Mouse (Mus musculus) embryonic facial prominence, embryonic 11.5 days (tissue): ENCODE data around the gene Mlxip. TPM values are rescaled to one million over a fixed set of nuclear protein-coding genes. Genes with fewer than 3 reads are reported as not detected.
A peak's percentile ranks its signal among the peaks of the same experiment; 100 is the strongest.

Experiments
- ATAC-seq: fragments of 200-750 bp; cut with Nextera tagmentation; replicated peaks from 2 replicates; pipeline ENCODE4 v1.8.0; 2017; ENCODE audit warnings: low read depth; ENCODE audit not compliant: insufficient number of reproducible peaks, low FRiP score, low TSS enrichment
- DNase-seq: peaks from one replicate; pipeline ENCODE4 v3.0.0-alpha.2; 2015; ENCODE audit warnings: low spot score
- H3K27ac ChIP-seq: fragments of 300-500 bp; sonication (generic); replicated peaks from 2 replicates; pipeline ENCODE4 v1.5.1; 2014; ENCODE audit warnings: mild to moderate bottlenecking, low read depth, low read length, control low read depth
- H3K27me3 ChIP-seq: fragments of 300-500 bp; sonication (generic); 2 replicates; pipeline ENCODE4 v1.6.1; 2014; ENCODE audit warnings: mild to moderate bottlenecking, low read length, moderate library complexity, mixed read lengths; ENCODE audit not compliant: control insufficient read depth, insufficient read depth
- H3K36me3 ChIP-seq: fragments of 300-500 bp; sonication (generic); replicated peaks from 2 replicates; pipeline ENCODE4 v1.6.1; 2014; ENCODE audit warnings: low read depth, mild to moderate bottlenecking, low read length, moderate library complexity, mixed read lengths; ENCODE audit not compliant: control insufficient read depth, insufficient read depth
- H3K4me1 ChIP-seq: fragments of 300-500 bp; sonication (generic); 2 replicates; pipeline ENCODE4 v1.6.1; 2014; ENCODE audit warnings: low read length, mixed read lengths; ENCODE audit not compliant: control insufficient read depth, insufficient read depth
- H3K4me2 ChIP-seq: fragments of 300-500 bp; sonication (generic); 2 replicates; pipeline ENCODE4 v1.6.1; 2014; ENCODE audit warnings: low read depth, mild to moderate bottlenecking, control low read depth, low read length, moderate library complexity
- H3K4me3 ChIP-seq: fragments of 300-500 bp; sonication (generic); 2 replicates; pipeline ENCODE4 v1.5.1; 2014; ENCODE audit warnings: low read depth, low read length, control low read depth
- H3K9ac ChIP-seq: fragments of 300-500 bp; sonication (generic); replicated peaks from 2 replicates; pipeline ENCODE4 v1.6.1; 2014; ENCODE audit warnings: mild to moderate bottlenecking, control low read depth, low read length
- H3K9me3 ChIP-seq: fragments of 300-500 bp; sonication (generic); replicated peaks from 2 replicates; pipeline ENCODE4 v1.6.1; 2016; ENCODE audit warnings: mild to moderate bottlenecking, low read length, inconsistent platforms, mixed read lengths; ENCODE audit not compliant: control insufficient read depth
- WGBS: fragments of 180-500 bp; shearing (Covaris S2); extraction: QIAGEN DNeasy Blood & Tissue Kit; methylation state at CpG from one replicate; pipeline ENCODE4 v1.1.7; 2014; 5-methylcytosine and 5-hydroxymethylcytosine counted together
- polyA plus RNA-seq: library from polyadenylated mRNA; unstranded; fragments of >200 nt; fragmentation: Nextera tagmentation; extraction: Ambion mirVana; gene quantifications from 2 replicates; pipeline ENCODE4 v1.2.1, GENCODE M21; 2014

Gene Mlxip
- polyA plus RNA-seq, 1 experiment from 2014 or later: 14.0 TPM

- 95% methylated on average over 4 of the region's 4 CpGs for WGBS
- no peak overlapping the region for H3K4me3 ChIP-seq
- peaks cover 9% of the 10 kb centered on the region for H3K36me3 ChIP-seq
- H3K4me2 ChIP-seq: no peak overlapping the region
- DNase-seq: no peak
- no peaks in the 10 kb centered on the region for H3K27me3 ChIP-seq
- no peak overlapping the region for H3K9ac ChIP-seq
- no peak for ATAC-seq
- no peak overlapping the region for H3K27ac ChIP-seq
- no peaks in the 10 kb centered on the region for H3K4me1 ChIP-seq
- no peaks in the 10 kb centered on the region for H3K9me3 ChIP-seq
These were observed 37.3 kb upstream of the Mlxip start for GRCm38 (mm10) chr5:123357253-123357652.

DNA sequence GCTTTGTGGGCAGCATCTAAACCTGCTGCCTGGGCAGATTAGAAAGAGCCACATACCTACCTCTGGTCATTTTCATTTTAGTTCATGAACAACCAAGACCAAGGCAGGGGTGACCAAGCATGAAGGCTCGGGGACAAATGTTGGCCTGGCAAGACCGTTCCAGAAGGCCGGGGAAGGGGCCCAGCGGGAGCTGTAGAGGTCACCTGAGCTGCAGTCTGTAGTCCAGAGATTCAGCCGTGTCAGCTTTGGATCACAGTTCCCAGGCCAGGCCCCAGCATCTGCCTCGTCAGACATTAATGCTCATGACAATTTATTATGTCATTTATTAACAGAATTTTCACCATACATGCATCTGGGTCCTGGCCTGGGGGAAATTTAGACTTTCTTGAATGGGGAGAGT is 35.2 kb upstream of the Mlxip start:
- Histone ChIP-seq H3K27ac (no peak overlapping the region), H3K4me1 (no peaks in the 10 kb centered on the region), H3K4me3 (no peak overlapping the region), H3K36me3 (peaks cover 15% of the 10 kb centered on the region), H3K9ac (no peak overlapping the region), H3K9me3 (no peaks in the 10 kb centered on the region), H3K4me2 (no peak overlapping the region), H3K27me3 (no peaks in the 10 kb centered on the region)
- 90% methylated on average over 6 of the region's 6 CpGs for WGBS
- ATAC-seq (no peak), DNase-seq (no peak)

GRCm38 (mm10) chr5:123362911-123363310 is 31.7 kb upstream of the Mlxip start:
- WGBS: 93% methylated on average over 4 of the region's 4 CpGs
- Histone ChIP-seq H3K36me3 (peaks cover 11% of the 10 kb centered on the region), H3K27ac (no peak overlapping the region), H3K9me3 (no peaks in the 10 kb centered on the region), H3K4me1 (no peaks in the 10 kb centered on the region), H3K4me3 (no peak overlapping the region), H3K9ac (no peak overlapping the region), H3K4me2 (no peak overlapping the region), H3K27me3 (no peaks in the 10 kb centered on the region)
- no peak for ATAC-seq
- DNase-seq: no peak

DNA sequence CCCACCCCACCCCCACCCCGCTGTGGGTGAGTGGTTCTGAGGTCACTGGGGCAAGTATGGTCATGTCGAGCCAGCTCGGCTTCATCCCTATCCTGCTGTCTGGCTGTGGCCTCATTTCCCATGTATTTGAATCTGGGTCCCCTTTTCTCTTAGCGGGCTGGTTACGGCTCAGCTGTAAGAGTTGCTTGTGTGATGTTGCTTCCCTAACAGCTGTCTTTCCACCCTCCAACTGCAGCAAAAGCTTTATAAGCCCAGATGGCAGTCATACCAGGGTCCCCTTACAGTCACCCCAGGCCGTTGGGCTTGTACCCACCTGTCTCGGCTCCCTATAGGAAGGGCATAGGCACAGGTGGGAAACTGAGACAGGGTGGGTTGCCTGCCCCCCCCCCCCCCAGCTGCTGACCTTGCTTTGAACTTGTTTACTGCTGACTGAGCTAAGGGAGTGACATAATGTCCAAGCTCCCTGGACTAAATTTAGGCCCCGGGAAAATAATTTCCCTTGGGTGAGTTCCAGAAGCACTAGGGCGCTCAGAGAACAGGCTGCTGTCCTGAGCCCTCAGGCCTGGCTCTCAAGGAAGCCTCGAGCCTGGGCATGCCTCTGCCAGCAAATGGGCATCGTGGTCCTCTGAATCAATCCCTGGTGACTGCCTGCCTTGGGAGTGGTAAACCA is 30.2 kb upstream of the Mlxip start:
- Histone ChIP-seq H3K27me3 (no peaks in the 10 kb centered on the region), H3K9ac (no peak overlapping the region), H3K4me2 (no peak overlapping the region), H3K27ac (no peak overlapping the region), H3K4me1 (no peaks in the 10 kb centered on the region), H3K9me3 (no peaks in the 10 kb centered on the region), H3K4me3 (no peak overlapping the region), H3K36me3 (peaks cover 11% of the 10 kb centered on the region)
- DNase-seq: no peak
- 89% methylated on average over 11 of the region's 11 CpGs for WGBS
- ATAC-seq: no peak

DNA sequence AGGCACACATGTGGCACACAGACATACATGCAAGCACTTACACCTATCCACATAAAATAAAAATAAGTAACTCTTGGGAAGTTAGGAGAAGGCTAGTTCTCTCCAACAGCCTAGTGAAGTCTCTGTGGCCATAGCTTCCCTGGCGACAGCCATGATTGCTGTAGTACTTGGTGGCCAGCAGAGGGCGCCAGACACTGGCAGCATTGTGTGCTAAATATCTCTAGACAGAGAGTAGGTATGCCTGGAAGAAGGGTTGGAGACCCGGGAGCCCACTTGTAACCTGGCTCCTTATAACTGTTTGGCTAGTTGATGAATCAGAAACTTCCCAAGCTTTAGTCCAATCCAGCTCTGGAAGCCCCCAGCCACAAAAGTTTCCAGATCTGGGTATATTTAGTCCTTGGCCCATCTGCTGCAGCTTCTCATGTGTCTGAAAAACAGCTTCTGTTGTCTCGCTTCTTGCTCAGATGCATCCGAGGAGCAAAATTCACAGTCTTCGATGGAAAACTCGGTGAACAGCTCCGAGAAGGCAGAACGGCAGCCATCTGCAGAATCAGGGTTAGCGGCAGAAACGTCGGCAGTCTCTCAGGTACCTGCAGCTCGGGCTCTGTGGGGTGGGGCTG is 25.6 kb upstream of the Mlxip start:
- Histone ChIP-seq H3K9ac (no peak overlapping the region), H3K4me2 (no peak overlapping the region), H3K27me3 (no peaks in the 10 kb centered on the region), H3K4me3 (no peak overlapping the region), H3K36me3 (peaks cover 13% of the 10 kb centered on the region), H3K4me1 (no peaks in the 10 kb centered on the region), H3K27ac (no peak overlapping the region), H3K9me3 (no peaks in the 10 kb centered on the region)
- ATAC-seq (no peak), DNase-seq (peak; percentile 73)
- 80% methylated on average over 13 of the region's 13 CpGs for WGBS

DNA sequence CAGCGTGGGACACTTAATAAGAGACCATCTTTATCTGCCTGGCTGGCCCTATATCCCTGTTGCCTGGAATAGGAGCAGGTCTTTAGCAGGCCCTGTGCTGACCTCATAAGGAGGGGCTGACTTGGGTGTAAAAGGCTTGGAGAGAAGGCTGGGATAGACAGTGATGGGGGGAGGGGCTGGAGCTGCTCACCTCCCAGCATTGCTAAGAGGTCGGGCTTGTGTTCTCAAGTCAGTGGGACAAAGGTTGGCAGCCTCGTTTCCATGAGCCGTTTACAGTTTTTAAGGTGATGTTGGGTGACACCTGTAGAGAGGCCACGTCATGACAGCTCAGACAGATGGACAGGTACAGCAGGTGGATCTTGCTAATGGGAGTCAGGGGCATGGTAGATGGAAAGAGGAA is 24.5 kb upstream of the Mlxip start:
- Histone ChIP-seq H3K27me3 (no peaks in the 10 kb centered on the region), H3K4me1 (no peaks in the 10 kb centered on the region), H3K27ac (no peak overlapping the region), H3K36me3 (peaks cover 12% of the 10 kb centered on the region), H3K9me3 (no peaks in the 10 kb centered on the region), H3K4me3 (no peak overlapping the region), H3K4me2 (no peak overlapping the region), H3K9ac (no peak overlapping the region)
- WGBS: 94% methylated on average over 5 of the region's 5 CpGs
- ATAC-seq (no peak), DNase-seq (no peak)

DNA sequence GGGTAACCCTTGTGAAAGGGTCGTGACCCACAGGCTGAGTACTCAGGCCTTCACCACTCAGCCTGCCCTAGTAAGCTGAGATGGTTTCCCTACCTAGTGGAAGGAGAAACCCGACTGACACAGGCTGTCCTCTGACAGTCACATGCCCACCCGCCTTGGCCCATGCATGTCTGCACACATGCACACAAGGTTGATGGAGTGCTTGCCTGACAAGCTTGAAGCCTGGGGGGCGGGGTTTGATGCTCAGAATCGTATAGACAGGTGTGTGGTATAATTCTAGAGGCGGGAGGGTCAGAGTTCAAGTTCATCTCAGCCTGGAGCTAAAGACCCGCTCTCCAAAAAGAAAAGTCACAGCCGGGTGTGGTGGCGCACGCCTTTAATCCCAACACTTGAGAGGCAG is 19.3 kb upstream of the Mlxip start:
- ATAC-seq: no peak
- Histone ChIP-seq H3K4me2 (no peak overlapping the region), H3K36me3 (peaks cover 7% of the 10 kb centered on the region), H3K27me3 (no peaks in the 10 kb centered on the region), H3K4me1 (no peaks in the 10 kb centered on the region), H3K27ac (no peak overlapping the region), H3K9ac (no peak overlapping the region), H3K4me3 (no peak overlapping the region), H3K9me3 (no peaks in the 10 kb centered on the region)
- 91% methylated on average over 10 of the region's 10 CpGs for WGBS
- DNase-seq: no peak

DNA sequence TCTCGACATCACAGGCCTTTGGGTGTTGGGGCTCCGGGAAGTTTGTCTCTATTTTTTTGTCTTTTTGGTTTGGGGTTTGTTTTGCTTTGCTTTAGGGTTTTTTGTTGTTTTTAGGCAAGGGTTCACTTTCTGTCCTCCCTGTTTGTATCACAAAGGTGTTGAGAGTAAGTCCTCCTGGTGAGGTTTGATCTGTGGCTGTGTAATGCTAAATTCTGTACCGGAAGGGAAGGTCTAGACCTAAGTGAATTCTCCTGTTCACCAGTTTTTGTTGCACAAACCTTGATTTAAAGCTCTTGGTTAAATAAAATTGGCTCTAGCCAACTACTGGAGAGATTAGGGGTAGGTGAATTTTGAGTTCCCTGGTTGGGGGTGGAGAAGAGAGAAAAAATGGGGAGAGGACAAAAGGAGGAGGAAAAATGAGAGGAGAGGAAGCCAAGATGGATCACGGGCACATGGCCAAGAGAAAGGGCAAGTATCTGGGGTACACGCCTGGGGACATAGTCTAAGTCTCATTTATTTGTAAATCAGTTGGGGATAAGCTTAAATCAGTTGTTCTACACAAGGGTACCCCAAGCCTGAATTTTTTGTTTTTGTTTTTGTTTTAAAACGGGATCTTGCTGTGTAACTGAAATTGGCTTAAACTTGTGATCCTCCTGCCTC is 18.7 kb upstream of the Mlxip start:
- Histone ChIP-seq H3K36me3 (peaks cover 6% of the 10 kb centered on the region), H3K27me3 (no peaks in the 10 kb centered on the region), H3K27ac (no peak overlapping the region), H3K9ac (no peak overlapping the region), H3K4me2 (no peak overlapping the region), H3K4me1 (no peaks in the 10 kb centered on the region), H3K4me3 (no peak overlapping the region), H3K9me3 (no peaks in the 10 kb centered on the region)
- ATAC-seq (no peak), DNase-seq (no peak)
- 93% methylated on average over 6 of the region's 6 CpGs for WGBS
